Mouse (Mus musculus): ENCODE results near the gene Klk4. TPM values are rescaled to one million over a fixed set of nuclear protein-coding genes. Genes with fewer than 3 reads are reported as not detected.

Gene Klk4
- polyA plus RNA-seq, 1 experiment = not detected

DNA sequence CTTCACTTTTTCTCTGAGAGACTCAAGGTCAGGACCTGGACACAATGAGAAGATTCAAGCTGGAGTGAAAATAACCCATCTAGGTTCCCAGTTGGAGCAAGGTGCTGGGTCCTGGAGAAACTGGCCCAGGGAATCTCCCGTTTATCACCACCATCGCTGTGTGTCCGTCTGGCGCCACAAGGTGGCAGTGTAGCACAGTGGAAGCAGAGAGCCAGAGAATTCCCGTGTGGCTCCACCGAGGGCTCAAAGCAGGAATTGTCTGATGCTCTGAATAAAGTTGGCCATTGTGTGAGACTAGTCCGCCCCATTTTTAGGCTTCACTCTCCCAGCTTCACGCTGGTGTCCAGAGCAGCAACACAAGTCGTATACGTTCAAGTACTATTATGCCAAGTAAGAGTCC, 7.7 kb upstream of the Klk4 start:
- Histone ChIP-seq H3K4me1 (ENCODE audit: control insufficient read depth, insufficient read depth, low read length) (no peaks in the 10 kb centered on the region), H3K27ac (ENCODE audit: insufficient read depth, low read depth, low read length) (no peak overlapping the region), H3K4me3 (ENCODE audit: insufficient read depth, low read depth, low read length) (no peak overlapping the region)
- TF ChIP-seq CTCF (IDR thresholded peaks at IDR 0.05; ENCODE audit: insufficient read depth, low read depth, low read length) = peak; percentile 62
- TF ChIP-seq POLR2A (IDR thresholded peaks at IDR 0.05; ENCODE audit: insufficient read depth, low read depth, low read length) = no peak
- WGBS = under 1% methylated on average over 10 of the region's 10 CpGs

DNA sequence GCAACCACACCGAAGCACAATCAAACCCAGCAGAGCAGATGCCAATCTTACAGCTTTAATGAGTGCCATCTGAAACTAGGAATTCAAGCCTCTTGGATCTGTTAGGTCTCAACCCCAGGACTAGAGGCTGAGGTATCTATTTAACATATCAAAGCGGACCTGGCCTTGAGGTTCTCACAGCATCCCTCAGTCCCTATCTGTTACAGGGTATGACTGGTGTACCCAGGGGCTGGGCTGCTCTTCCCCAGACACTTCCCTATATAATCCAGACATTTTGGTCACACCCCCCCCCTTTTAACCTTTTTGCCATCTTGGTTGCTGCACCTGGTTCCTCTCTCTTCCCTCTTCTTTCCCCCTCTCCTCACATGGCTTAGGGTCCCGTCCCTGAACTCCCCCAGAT, 7.3 kb upstream of the Klk4 start:
- Histone ChIP-seq H3K27ac (ENCODE audit: insufficient read depth, low read depth, low read length) (no peak overlapping the region), H3K4me3 (ENCODE audit: insufficient read depth, low read depth, low read length) (no peak overlapping the region), H3K4me1 (ENCODE audit: control insufficient read depth, insufficient read depth, low read length) (no peaks in the 10 kb centered on the region)
- TF ChIP-seq CTCF (IDR thresholded peaks at IDR 0.05; ENCODE audit: insufficient read depth, low read depth, low read length) (no peak), POLR2A (IDR thresholded peaks at IDR 0.05; ENCODE audit: insufficient read depth, low read depth, low read length) (no peak)
- 72% methylated on average over 3 of the region's 3 CpGs for WGBS

DNA sequence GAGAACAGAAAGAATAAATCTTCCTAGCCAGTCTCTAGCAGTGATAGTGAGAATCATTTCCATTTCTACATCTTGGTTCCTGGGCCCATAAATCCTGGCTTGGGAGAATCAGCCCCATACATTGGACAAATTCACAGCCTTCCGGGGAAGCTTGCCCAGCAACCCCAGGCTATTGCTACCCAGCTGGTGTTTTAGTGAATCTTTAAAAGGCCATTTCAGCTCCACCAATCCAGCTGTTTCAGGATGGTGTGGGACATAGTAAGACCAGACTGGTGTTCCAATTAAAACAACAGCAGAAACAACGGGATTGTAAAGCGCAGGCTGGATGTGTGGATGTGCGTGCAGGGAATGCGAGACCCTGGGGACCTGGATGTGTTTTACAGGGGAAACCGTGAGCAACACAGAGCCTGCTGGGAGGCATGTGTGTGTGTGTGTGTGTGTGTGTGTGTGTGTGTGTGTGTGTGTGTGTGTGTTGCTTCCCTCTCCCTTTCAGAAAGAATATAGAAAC, 6.0 kb upstream of the Klk4 start:
- TF ChIP-seq CTCF (IDR thresholded peaks at IDR 0.05; ENCODE audit: insufficient read depth, low read depth, low read length) (no peak), POLR2A (IDR thresholded peaks at IDR 0.05; ENCODE audit: insufficient read depth, low read depth, low read length) (no peak)
- Histone ChIP-seq H3K4me3 (ENCODE audit: insufficient read depth, low read depth, low read length) (no peak overlapping the region), H3K4me1 (ENCODE audit: control insufficient read depth, insufficient read depth, low read length) (no peaks in the 10 kb centered on the region), H3K27ac (ENCODE audit: insufficient read depth, low read depth, low read length) (no peak overlapping the region)
- 84% methylated on average over 6 of the region's 6 CpGs for WGBS

DNA sequence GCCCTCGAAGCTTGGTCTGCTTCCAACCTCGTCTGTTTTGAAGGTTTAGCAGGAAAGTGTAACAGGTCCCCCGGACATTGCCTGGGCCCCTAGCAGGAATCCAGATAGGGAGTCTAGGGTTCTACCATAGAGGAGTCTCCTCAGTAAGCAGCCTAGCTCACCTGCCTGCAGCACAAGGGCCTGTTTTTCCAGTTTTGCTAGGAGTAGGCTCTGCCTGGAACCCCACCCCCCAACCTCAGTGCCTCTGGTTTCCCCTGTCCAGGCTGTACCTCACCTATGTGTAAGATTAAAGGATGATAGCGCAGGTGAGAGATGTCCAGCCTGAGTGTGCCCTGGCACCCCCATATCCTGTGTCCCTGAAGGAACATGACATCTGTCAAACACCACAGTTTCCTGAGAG, 4.5 kb upstream of the Klk4 start:
- Histone ChIP-seq H3K27ac (ENCODE audit: insufficient read depth, low read depth, low read length) (no peak overlapping the region), H3K4me1 (ENCODE audit: control insufficient read depth, insufficient read depth, low read length) (no peaks in the 10 kb centered on the region), H3K4me3 (ENCODE audit: insufficient read depth, low read depth, low read length) (no peak overlapping the region)
- TF ChIP-seq CTCF (IDR thresholded peaks at IDR 0.05; ENCODE audit: insufficient read depth, low read depth, low read length) = no peak
- 83% methylated on average over 4 of the region's 4 CpGs for WGBS

DNA sequence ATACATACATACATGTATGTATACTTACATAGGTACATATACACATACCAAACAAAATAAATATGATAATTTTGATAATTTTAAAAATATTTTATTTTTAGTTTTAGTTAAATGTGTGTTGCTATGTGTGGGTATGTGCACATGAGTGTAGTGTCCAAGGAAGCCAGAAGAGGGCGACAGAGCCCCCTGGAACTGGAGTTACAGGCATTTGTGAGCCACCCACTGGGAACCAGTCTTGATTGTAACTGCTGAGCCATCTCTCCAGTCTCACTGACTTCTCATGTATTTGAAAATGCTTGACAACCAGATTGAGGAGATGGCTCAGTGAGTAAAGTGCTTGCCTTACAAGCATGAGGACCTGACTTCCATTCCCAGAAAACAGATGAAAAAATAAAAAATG, 2.7 kb upstream of the Klk4 start:
- Histone ChIP-seq H3K4me1 (ENCODE audit: control insufficient read depth, insufficient read depth, low read length) (peaks cover under 1% of the 10 kb centered on the region), H3K4me3 (ENCODE audit: insufficient read depth, low read depth, low read length) (no peak overlapping the region), H3K27ac (ENCODE audit: insufficient read depth, low read depth, low read length) (no peak overlapping the region)
- 39% methylated on average over 1 of the region's 1 CpGs for WGBS
- no peak for TF ChIP-seq POLR2A (IDR thresholded peaks at IDR 0.05; ENCODE audit: insufficient read depth, low read depth, low read length)
- no peak for TF ChIP-seq CTCF (IDR thresholded peaks at IDR 0.05; ENCODE audit: insufficient read depth, low read depth, low read length)

- WGBS = 18% methylated on average over 4 of the region's 4 CpGs
- Histone ChIP-seq H3K4me1 (ENCODE audit: control insufficient read depth, insufficient read depth, low read length) (peaks cover 6% of the 10 kb centered on the region), H3K27ac (ENCODE audit: insufficient read depth, low read depth, low read length) (no peak overlapping the region), H3K4me3 (ENCODE audit: insufficient read depth, low read depth, low read length) (no peak overlapping the region)
- TF ChIP-seq CTCF (IDR thresholded peaks at IDR 0.05; ENCODE audit: insufficient read depth, low read depth, low read length) (no peak), POLR2A (IDR thresholded peaks at IDR 0.05; ENCODE audit: insufficient read depth, low read depth, low read length) (no peak)
Measured at GRCm38 (mm10) chr7:43882346-43882745, 1.4 kb downstream of the Klk4 start.

- Histone ChIP-seq H3K4me1 (ENCODE audit: control insufficient read depth, insufficient read depth, low read length) (peaks cover 6% of the 10 kb centered on the region), H3K4me3 (ENCODE audit: insufficient read depth, low read depth, low read length) (no peak overlapping the region), H3K27ac (ENCODE audit: insufficient read depth, low read depth, low read length) (no peak overlapping the region)
- 30% methylated on average over 4 of the region's 4 CpGs for WGBS
- TF ChIP-seq POLR2A (IDR thresholded peaks at IDR 0.05; ENCODE audit: insufficient read depth, low read depth, low read length) = no peak
- TF ChIP-seq CTCF (IDR thresholded peaks at IDR 0.05; ENCODE audit: insufficient read depth, low read depth, low read length) = no peak
Measured at GRCm38 (mm10) chr7:43882811-43883210, 1.9 kb downstream of the Klk4 start.

- peak overlapping the region; percentile 35 for H3K4me3 ChIP-seq (ENCODE audit: insufficient read depth, low read depth, low read length)
- 5% methylated on average over 14 of the region's 14 CpGs for WGBS
- TF ChIP-seq CTCF (IDR thresholded peaks at IDR 0.05; ENCODE audit: insufficient read depth, low read depth, low read length) (peak; percentile 38; the same call in 1 of the 2 replicates), POLR2A (IDR thresholded peaks at IDR 0.05; ENCODE audit: insufficient read depth, low read depth, low read length) (no peak)
- no peak overlapping the region for H3K27ac ChIP-seq (ENCODE audit: insufficient read depth, low read depth, low read length)
- H3K4me1 ChIP-seq (ENCODE audit: control insufficient read depth, insufficient read depth, low read length) = peaks cover 6% of the 10 kb centered on the region
Measured at GRCm38 (mm10) chr7:43883547-43883946, 2.6 kb downstream of the Klk4 start.

- TF ChIP-seq POLR2A (IDR thresholded peaks at IDR 0.05; ENCODE audit: insufficient read depth, low read depth, low read length) (no peak), CTCF (IDR thresholded peaks at IDR 0.05; ENCODE audit: insufficient read depth, low read depth, low read length) (no peak)
- 67% methylated on average over 5 of the region's 5 CpGs for WGBS
- no peaks in the 10 kb centered on the region for H3K4me1 ChIP-seq (ENCODE audit: control insufficient read depth, insufficient read depth, low read length)
- no peak overlapping the region for H3K4me3 ChIP-seq (ENCODE audit: insufficient read depth, low read depth, low read length)
- no peak overlapping the region for H3K27ac ChIP-seq (ENCODE audit: insufficient read depth, low read depth, low read length)
Measured at GRCm38 (mm10) chr7:43891365-43891764, 10.4 kb downstream of the Klk4 start.

DNA sequence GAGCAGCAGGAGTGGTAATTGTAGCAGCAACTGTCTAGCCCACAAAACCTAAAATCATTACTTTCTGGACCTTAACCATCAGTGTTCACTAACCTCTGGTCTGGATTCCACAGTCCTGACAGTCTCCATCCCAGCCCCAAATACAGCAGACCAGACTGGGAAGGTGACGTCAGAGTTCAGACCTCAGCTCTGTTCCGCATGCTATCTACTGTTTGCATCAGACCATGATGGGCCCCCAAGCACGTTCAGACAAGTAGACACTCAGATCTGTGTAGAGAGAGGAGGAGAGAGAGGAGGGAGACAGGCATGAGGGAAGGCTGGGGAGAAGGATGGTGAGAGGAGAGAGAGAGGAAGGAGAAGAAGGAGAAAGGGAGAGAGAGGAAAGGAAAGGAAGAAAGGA, 10.8 kb downstream of the Klk4 start:
- TF ChIP-seq CTCF (IDR thresholded peaks at IDR 0.05; ENCODE audit: insufficient read depth, low read depth, low read length) (no peak), POLR2A (IDR thresholded peaks at IDR 0.05; ENCODE audit: insufficient read depth, low read depth, low read length) (no peak)
- Histone ChIP-seq H3K27ac (ENCODE audit: insufficient read depth, low read depth, low read length) (no peak overlapping the region), H3K4me3 (ENCODE audit: insufficient read depth, low read depth, low read length) (no peak overlapping the region), H3K4me1 (ENCODE audit: control insufficient read depth, insufficient read depth, low read length) (no peaks in the 10 kb centered on the region)
- WGBS = 73% methylated on average over 3 of the region's 3 CpGs

Measured in olfactory bulb, adult 2 months (tissue).